Mouse (Mus musculus) retina, adult 2 months (tissue): ENCODE results near the gene Vash1.

Experiments
- DNase-seq: peaks from one replicate; pipeline ENCODE4 v3.0.0-alpha.2; 2012; ENCODE audit warnings: low read depth, low spot score

Gene Vash1

DNA sequence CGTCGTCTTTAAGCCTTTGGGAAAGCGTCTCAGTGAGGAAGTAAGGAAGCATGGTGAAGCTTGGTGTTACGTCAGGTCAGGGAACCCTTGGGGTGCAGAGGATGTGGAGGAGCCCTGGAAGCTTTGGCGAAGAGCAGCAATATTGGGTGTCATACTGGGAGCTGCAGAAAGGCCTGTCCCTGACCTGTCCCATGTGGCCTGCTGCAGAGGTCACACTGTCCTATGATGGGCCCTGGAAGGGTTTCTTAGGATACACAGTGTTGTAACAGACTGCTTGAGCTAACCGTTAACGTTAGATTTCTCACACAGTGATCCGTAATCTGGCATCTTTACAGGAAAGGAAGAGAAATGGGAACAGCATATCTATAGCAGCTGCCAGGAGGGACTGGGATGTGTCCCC lies 3.7 kb downstream of the Vash1 start:
- DNase-seq, result no peak

DNA sequence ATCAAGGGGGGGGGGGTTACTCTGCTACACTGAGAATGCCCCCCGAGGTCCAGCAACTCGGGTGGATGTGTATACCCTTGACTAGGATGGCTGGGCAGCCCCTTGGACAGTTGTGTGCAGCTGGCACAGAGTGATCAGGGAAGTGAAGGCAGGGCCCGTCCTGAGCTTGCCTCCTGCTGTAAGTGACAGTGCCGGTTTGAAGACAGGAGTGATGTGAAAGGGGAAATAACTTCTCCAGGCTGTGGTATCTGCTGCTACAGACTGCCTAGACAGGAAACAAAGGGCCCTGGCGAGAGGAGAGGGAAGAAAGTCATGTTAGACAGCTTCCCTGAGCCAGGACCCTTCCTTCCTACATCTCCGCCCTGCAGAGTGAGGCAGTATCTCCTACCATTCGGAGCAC lies 5.2 kb downstream of the Vash1 start:
- no peak for DNase-seq

DNA sequence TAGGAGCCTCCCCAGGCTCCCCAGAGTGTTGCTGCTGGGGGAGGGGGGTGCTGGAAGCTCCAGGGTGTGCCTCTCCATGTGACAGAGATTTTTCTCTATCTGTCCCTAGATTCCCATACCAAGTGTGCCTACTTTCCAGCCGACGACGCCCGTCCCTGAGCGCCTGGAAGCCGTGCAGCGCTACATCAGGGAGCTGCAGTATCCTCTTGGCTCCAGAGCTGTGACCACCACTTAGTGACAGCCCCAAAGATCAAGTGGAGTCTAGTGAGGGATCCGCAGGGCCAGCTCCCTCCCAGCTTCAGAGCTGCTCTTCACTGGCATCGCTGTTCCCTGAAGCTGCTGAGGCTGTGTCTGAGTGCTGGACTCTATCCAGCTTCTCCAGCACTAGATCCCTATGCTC lies 6.8 kb downstream of the Vash1 start:
- DNase-seq, result no peak

DNA sequence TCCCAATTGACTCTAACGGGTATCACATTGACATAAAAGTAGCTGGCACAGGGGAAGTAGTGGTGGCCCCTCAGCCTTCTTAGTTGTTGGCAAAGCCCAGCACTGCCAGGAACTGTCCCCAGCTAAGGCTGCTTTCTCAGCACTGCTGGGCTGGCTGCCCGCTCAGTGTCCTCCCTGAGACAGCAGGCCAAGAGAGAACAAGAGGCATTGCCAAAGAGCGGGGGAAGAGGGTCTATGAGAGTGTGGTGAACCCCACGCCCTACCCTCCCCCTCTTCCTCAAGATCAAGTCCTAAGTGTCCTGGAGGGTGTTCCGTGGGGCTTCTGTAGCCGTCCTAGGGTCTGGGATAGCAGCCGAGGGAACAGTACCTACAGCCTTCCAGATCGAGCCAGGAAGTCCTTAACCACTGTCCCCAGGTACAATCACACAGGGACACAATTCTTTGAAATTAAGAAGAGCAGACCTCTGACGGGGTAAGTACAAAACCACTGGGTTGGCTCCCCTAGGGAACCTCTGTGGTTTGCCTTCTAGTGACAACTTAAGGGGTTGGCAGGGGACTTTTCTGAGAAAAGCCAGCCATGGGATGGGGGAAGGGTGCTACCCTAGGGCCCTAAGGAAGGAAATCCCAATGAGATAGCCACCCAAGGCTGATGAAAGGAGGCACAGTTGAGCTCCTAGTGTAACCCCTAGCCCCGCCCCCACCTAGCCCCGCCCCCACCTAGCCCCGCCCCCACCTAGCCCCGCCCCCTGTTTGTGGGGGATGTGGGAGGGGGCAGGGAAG lies 8.2 kb downstream of the Vash1 start:
- DNase-seq, result no peak

DNA sequence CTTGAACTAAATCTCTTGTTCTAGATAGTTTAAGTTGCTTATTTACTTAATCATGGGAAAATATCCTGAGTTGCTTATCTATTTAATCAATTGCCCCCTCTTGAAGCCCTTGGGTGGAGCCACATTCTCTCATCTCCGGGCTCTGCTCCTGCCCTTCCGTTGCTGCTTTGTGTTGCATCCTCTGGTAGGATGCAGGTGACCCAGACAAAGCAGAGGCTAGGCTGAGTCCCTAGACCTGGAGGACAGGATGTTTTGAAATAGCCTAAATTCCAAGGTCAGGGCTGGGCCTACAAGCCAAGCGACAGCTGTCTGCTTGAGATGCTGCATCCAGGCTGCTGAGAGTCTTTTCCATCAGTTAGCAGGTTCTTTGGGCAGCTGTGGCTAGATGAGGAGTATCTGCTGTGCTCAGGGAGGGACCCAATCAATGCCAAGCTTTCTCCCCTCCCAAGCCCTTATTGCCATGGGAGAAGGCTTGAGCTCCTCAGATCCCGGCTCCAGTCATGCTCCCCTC lies 9.0 kb downstream of the Vash1 start:
- no peak for DNase-seq

DNA sequence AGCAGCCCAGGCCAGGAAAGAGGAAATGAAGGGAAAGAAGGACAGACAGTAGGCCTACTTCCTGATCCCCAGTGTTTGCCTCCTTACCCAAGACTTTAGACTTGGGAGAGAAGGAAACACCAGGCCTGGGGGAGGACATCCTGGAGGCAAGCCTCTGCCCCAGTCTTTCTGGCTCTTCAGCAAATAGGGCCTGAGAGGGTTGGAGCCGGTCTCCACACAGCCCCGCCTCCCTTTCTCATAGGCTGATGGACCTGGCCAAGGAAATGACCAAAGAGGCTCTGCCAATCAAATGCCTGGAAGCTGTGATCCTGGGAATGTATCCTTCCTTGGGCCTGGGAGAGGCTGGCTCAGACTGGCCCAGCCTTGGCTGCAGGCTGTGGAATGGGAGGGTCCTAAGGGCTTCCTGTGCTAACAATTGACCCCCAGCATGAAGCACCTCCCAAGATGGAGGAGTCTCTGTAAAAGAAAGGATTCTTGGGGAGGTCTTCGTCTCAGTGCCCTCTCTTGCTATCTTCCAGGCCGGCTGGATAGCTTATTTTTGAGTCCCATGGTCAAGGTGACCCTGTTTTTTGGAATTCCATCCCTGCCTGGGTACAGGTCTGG lies 9.6 kb downstream of the Vash1 start:
- DNase-seq, result no peak

DNA sequence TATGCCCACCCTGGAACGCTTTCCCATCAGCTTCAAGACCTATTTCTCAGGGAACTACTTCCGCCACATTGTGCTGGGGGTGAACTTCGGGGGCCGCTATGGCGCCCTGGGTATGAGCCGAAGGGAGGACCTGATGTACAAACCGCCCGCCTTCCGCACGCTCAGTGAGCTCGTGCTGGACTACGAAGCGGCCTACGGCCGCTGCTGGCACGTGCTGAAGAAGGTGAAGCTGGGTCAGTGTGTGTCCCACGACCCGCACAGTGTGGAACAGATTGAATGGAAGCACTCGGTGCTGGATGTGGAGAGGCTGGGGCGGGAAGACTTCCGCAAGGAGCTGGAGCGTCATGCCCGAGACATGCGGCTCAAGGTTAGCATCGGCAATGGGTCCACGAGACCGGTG lies 10.4 kb downstream of the Vash1 start:
- no peak for DNase-seq

DNA sequence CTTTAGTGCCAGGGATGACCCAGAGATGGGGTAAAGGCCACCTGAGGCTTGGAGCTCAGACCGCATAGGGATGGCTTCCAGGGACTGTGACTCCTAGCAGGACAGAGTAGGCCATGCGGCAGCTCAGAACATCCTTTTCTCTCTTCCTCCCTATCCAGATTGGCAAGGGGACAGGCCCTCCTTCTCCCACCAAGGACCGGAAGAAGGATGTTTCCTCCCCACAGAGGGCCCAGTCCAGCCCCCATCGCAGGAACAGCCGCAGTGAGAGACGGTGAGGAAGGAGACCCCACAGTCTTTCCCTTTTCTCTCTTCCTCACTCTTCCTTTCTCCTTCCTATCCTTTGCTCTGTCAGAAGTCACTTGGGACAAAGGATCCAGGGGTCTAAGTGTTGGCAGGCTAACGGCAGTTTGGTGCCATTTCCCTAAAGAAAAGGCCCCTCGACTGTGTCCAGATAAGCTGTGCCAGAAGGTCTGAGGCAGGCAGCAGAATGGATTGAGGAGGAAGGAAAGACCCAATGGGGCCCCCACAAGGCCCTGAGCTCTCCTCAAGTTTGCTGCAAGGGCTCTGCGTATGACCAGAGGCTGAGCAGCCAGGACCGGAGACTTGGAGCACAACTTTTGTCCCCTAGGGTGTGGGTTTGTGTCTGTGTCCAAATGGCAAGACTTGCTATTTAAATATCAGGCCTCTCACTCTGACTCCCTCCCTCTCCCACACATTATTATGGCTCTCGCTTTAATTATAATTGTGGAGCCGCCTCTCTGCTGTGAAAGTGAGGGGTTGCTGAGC lies 12.4 kb downstream of the Vash1 start:
- no peak for DNase-seq

DNA sequence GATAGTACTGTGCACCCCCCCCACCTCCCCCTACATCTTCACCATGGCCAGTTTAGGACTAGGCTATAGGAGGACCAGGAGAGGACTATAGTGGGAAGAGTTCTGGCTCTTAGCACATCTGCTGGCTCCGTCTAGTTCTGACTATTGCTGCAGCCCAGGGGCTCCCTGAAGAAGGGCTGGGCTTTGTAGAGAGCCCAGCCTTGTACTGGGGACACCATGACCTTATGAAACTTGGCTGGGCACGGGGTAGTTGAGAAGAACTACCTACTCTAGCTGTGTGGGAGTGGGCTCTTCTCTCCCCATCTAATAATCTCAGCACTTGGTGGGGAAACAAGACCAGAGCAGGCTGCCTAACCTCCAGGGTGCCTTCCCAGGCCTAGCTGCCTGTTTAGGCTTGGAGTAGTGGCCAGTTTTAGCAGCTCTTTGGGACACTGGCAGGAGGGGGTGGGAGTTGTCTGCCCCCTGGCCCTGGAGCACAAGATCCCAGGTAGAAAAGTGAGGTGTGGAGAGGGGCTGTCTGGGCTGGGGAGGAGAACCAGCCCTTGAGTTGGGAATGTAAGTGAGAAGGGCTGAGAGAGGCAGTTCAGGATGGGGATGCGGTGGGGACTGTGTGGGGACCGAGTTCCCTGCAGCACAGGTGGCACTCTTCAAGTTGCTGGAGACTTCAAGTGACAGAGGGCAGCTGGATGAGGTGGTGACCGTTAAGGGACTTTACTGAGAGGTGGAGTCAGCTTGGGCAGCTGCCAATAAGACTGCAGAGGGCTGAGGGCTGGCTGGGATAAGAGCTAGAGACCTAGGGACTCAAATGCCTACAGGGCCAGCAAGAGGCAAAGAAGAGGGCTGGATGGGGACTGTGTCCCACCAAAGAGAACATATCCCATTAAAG lies 14.2 kb downstream of the Vash1 start:
- DNase-seq, result no peak

DNA sequence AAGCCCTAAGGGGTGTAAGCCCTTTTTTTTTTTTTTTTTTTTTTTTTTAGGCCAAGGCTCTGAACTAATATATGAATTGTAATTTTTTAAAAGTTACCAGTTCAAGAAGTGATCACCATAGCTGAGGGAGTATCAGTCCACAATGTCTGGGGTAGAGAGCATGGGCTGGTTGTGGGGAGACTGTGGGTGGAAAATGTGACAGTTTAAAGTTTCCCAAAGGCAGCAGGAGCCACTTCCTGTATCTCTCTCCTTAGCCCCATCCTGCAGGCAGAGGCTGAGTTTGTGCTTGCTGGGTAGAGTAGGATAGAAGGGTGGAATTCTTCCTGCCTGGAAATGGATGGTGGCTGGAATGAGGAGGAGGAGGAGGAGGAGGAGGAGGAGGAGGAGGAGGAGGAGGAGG lies 14.9 kb downstream of the Vash1 start:
- DNase-seq, result no peak

DNA sequence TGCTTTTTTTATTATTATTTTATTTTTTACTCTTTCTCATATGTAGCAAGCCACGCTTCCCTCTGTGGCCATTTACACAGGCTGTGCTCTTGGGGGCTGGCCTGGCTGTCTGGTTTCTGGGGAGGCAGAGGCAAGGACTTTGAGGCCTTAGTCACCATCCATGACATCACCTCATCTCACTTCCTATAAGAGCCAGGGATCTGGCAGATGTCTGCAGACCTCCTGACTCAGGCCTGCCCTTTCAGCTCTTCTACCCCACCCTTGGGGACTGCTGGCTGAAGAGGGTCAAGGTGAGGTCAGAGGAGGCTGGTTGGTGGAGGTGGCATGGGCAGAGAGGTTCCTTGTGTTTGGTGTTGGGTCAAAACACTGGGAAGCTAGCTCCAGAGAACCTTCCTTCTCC lies 15.9 kb downstream of the Vash1 start:
- DNase-seq, result no peak

DNA sequence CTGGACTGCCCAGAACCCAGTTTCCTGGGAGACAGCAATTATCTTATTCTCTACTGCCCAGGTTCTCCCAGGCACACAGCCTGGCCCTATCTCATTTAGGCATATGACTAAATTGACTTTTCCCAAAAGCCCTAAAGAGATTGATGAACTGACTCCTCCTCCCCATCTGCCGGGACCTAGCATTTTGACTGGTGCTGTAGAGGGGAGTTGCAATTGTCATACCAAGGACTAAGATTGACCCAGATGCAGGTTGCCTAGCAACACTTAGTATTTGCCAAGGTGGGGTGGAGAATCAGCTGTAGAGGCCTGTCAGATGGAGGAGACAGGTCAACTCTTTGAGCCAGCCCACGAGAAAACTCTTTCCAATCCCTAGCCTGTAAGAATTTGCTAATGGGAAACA lies 19.5 kb downstream of the Vash1 start:
- DNase-seq, result no peak

DNA sequence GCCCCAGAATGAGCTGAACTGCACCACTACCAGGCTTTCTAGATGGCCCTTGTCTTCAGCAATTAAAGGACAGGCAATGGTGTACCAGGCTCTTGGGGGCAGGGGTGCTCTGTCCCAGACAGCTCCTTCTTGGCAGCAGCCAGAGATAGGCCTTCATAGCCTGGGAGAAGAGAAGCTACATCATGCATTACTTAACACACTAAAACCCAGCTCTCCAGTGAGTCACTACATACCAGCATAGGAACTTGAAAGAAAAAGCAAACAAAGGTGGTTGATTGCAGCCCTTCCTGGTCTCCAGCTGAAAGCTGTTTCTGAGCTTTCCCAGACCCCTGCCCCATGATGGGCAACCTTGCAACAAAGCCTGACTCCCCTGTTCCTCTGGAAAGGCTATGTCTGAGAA lies 20.0 kb downstream of the Vash1 start:
- no peak for DNase-seq

DNA sequence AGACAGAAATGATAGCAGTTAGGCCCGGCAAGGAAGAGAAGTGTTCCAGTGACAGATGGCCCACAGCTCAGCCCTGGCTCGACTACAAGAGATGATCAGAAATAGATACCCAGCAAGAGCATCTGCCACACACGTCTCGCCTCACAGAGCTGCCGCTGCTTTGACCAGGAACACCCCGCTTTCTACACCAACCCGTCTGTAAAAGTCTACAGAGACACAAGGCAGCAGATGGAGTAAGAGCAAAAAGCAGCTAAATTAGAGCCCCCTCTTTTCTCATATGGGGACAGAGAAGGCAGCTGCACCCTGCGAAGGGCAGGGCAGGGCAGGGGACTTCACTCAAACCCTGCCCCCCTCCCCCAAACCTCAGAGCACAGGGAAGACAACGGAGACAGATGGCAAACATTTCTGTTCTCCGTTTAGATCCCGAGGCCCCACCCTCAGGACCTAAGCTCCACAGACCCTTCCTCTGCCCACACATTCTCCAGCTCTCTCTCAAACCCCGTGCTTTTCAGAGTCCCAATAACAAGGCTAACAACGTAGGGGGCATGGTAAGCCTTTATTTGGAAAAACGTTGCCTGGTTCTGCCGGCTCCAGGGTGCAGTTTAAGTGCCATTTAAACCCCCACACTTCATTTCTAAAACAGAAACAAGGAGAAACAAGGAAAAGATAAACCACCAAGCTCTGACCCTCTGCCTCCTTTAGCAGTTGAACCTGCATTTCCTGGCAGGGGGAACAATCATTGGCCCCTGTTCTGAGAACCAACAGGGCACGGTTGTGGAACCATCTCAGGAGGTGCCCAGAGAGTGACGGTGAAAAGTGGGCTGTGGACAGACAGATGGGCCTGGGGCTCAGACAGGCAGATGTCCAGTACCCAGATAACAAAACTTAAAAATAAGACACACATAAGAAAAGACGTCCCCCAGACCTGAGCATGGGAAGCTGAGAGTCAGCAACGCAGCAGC lies 21.7 kb downstream of the Vash1 start:
- DNase-seq, result no peak

DNA sequence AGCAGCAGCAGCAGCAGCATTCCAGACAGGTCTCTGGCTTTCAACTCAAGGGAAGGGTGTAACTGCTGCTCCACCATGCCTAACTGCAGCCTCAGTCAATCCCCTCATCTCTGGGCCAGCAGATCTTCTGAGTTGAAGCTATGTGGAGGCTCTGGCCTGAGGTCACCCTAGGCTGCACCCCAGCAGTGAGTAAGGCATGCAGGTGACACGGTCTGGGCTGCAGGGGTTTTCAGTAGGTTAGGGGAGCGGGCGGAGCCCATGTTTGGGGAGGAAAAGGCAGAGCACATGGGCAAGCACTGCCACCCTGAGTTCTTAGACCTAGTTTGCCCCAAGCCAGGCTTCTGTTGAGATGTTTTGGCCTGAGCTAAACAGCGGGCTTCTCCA lies 22.4 kb downstream of the Vash1 start:
- no peak for DNase-seq

DNA sequence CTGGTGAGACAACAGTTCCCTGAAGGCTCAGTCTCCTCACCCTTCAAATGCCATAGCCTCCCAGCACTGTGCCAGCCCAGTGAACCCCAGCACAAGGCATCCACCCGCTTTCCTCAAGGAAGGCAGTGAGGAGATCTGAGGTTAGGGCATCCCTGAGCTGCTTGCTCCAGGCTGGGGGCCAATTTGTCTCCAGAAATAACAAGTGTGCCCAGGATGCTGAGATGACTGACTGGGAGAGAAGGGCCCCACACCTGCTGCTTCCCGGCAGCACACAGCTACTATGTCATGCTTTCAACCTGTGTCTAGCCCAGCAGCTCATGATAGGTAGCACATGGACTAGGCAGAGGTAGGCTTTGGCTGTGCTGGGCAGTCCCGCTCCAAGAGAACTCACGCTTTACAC lies 23.0 kb downstream of the Vash1 start:
- no peak for DNase-seq

DNA sequence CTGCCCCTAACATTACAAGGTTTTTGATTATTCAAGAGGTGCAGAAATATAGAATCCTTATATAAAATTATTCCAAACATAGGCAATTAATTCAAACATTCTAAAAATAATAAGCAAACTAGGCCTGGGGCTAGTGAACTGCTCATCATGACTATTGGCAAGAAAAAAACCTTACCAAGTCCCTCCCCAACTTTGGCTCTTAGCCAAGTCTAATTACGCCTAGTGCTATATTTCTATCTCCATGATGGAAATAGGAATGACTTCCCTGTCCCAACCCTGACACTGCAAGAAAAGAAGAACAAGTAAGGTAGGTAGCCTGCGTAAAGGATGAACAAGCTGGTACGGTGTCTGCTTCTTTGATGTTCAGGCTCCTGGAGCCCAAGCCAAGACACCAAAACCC lies 24.2 kb downstream of the Vash1 start:
- DNase-seq, result no peak

DNA sequence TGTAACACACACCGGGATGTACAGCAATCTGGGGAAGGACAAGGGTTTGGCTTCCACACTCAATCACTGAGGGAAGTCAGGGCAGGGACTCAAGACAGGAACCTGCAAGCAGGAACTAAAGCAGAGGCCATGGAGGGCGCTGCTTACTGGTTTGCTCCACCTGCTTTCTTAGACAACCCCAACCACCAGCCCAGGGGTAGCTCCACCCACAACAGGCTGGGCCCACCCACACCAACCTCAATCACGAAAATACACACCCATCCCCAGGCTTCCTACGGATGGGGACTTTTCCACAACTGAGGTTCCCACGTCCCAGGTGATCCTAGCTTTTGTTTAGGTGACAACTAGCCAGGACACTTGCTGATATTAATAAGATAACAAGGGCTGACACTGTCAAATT lies 27.3 kb downstream of the Vash1 start:
- DNase-seq, result no peak

DNA sequence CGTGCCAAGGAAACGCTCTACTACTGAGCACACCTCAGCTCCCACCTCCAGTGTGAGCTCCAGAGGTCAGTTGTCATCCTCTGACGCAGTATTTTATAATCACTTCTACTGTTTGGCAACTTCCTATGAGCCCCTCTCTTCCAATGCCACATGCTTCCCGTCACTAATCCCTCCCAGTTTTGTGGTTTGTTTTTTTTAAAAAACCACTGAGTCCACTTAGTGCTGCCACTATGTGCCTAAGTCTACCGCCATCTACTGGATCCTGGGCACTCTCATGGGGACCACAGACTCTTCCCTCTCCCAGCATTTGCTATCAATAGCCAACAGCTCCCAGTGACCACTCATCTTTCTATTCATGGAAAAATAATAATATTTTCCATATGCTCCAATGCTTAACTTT lies 35.5 kb downstream of the Vash1 start:
- DNase-seq, result no peak

DNA sequence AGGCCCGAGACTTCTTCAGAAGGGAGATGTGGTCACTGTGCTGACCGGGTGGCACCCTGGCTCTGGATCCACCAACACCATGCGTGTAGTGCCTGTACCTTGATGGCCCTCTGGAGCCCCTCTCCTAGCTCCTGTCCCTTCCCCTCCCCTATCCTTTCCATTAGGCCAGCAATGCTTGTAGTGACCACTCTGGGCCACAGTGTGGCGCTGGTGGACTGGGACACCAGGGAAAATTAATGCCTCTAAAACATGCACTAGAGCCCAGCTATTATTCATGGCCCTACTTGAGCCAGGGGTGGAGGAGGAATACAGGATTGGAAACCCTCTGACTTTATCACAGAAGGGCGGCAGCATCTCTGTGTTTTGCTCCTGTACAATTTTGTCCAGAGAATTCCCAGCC lies 36.9 kb downstream of the Vash1 start:
- no peak for DNase-seq

DNA sequence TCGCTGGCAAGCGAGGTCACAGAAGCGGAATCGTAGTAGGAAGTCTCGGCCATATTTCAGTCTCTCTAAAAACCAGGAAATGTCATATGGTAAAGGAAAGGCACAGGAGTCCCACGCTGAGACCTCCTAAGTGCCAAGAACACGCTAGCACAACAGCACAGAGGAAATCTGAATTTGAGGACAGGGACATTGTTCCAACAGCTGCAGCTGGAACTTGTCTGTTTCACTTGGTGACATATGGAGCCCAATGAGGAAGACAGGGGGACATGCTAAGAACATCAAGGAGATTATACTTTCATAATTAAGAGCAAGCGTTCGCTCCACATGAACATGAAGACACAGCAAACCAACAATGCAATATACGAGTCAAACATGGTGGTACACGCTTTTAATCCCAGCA lies 38.5 kb downstream of the Vash1 start:
- DNase-seq, result no peak
